Mouse (Mus musculus): Measurements from ENCODE around the gene Faim. TPM values are rescaled to one million over a fixed set of nuclear protein-coding genes. Genes with fewer than 3 reads are reported as not detected.

Faim gene
- polyA plus RNA-seq, 1 experiment = 1.2 TPM

DNA sequence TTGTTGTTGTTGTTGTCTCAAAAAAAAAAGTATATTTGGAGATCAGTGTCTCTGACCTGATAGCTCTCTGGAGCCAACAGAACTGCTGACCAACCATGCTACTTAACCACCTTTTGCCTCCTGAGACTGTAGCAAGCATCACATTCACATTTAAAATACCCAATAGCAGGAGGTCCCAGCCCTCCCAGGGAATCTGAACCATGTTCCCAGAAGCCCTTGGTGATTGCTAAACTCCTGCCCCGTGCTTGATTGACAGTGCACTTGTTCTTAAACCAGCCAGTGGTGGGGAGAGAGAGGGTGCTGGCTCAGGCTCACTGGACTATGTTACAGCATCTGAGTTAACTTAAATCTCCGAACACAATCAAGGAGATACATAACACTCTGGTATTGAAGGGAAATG lies 11.3 kb upstream of the Faim start:
- Histone ChIP-seq H3K36me3 (ENCODE audit: control insufficient read depth, insufficient read depth, low read length) (no peaks in the 10 kb centered on the region), H3K4me3 (ENCODE audit: low read depth, low read length) (no peak overlapping the region), H3K27me3 (ENCODE audit: control insufficient read depth, insufficient read depth, low read length) (peaks cover 35% of the 10 kb centered on the region), H3K4me1 (ENCODE audit: control insufficient read depth, insufficient read depth, insufficient read length, low read length) (0 out of 2 replicates have a peak, but pooled peaks cover 5% of the 10 kb centered on the region), H3K27ac (ENCODE audit: insufficient read depth, low read depth, low read length) (no peak overlapping the region)
- 46% methylated on average over 2 of the region's 2 CpGs for WGBS
- TF ChIP-seq CTCF (IDR thresholded peaks at IDR 0.05; ENCODE audit: extremely low read depth, insufficient read length, insufficient replicate concordance, low read depth, low read length) (no peak), POLR2A (IDR thresholded peaks at IDR 0.05; ENCODE audit: low read depth, low read length) (no peak)

DNA sequence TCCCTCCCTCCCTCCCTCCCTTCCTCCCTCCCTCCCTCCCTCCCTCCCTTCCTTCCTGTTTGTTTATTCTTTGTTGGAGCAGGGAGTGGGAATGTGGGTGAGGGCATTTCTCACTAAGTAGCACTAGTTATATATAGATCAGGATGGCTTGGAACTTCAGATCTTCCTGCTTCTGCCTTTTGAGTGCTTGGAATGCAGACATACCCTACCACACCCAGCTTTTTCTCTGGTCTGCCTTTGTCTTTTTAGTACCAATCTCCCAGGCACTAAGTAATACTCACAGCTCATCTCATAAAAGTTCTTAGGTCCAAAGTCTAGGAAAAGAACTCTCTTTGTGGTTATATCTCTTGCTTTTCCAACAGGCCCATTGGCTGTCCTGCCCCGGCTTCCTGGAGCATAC lies 10.1 kb upstream of the Faim start:
- Histone ChIP-seq H3K27me3 (ENCODE audit: control insufficient read depth, insufficient read depth, low read length) (peaks cover 26% of the 10 kb centered on the region), H3K27ac (ENCODE audit: insufficient read depth, low read depth, low read length) (no peak overlapping the region), H3K36me3 (ENCODE audit: control insufficient read depth, insufficient read depth, low read length) (no peaks in the 10 kb centered on the region), H3K4me1 (ENCODE audit: control insufficient read depth, insufficient read depth, insufficient read length, low read length) (0 out of 2 replicates have a peak, but pooled peaks cover 5% of the 10 kb centered on the region), H3K4me3 (ENCODE audit: low read depth, low read length) (no peak overlapping the region)
- TF ChIP-seq POLR2A (IDR thresholded peaks at IDR 0.05; ENCODE audit: low read depth, low read length) = no peak
- no peak for TF ChIP-seq CTCF (IDR thresholded peaks at IDR 0.05; ENCODE audit: extremely low read depth, insufficient read length, insufficient replicate concordance, low read depth, low read length)
- 30% methylated on average over 1 of the region's 1 CpGs for WGBS

GRCm38 (mm10) chr9:98976520-98976919 lies 9.7 kb upstream of the Faim start:
- peaks cover 28% of the 10 kb centered on the region for H3K27me3 ChIP-seq (ENCODE audit: control insufficient read depth, insufficient read depth, low read length)
- 0 out of 2 replicates have a peak, but pooled peaks cover 5% of the 10 kb centered on the region for H3K4me1 ChIP-seq (ENCODE audit: control insufficient read depth, insufficient read depth, insufficient read length, low read length)
- 38% methylated on average over 5 of the region's 5 CpGs for WGBS
- no peak for TF ChIP-seq POLR2A (IDR thresholded peaks at IDR 0.05; ENCODE audit: low read depth, low read length)
- H3K36me3 ChIP-seq (ENCODE audit: control insufficient read depth, insufficient read depth, low read length) = no peaks in the 10 kb centered on the region
- H3K27ac ChIP-seq (ENCODE audit: insufficient read depth, low read depth, low read length) = no peak overlapping the region
- H3K4me3 ChIP-seq (ENCODE audit: low read depth, low read length) = no peak overlapping the region

DNA sequence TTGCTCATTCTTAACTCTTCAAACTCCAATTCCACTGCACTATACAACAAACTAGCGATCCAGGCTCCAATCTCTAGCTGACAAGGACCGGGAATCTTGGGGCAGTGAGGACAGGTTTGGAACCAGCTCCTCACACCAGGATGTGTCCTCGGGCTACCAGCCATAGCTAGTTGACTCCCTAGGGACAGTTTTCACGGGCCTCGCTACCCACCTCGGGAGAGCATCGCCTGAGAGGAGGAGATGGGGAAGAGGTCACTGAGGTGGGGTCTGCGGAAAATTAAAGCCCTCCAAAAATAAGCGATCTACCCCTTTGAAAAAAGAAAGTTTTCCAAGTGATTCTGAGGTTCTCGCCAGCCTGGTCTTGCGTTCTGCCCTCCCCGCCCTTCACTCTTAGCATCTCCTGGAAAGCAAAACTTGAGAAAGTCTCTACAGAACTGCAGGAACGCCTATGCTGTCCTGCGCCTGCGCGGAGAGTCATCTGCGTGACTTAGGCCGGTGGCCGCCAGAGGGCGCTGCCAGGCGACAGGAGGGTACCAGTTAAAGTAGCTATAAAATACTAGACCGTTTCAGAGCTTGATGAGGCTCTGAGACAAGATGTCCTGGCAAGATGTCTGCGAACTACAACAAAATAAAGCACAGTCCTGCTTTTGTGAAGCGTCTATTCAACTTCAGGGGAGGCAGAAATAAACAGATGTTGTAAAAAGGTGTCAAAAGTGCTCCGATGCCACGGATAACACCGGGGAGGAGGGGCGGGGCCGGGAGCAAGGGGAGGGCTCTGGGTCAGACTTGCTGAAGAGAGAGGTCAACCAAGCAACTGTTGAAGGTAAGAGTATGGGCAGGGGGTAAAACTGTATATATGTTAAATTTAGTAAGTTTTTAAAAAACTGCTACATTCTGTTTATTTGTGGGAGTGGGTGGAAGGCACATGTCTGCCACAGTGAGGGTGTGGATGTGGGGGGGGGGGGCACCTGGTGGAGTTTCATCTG lies 6.4 kb upstream of the Faim start:
- WGBS = 7% methylated on average over 29 of the region's 29 CpGs

GRCm38 (mm10) chr9:98986476-98987096 lies 413 bp downstream of the Faim start:
- Histone ChIP-seq H3K36me3 (ENCODE audit: control insufficient read depth, insufficient read depth, low read length) (no peaks in the 10 kb centered on the region), H3K4me1 (ENCODE audit: control insufficient read depth, insufficient read depth, insufficient read length, low read length) (peaks cover 2% of the 10 kb centered on the region; the same call in 1 of the 2 replicates), H3K27ac (ENCODE audit: insufficient read depth, low read depth, low read length) (no peak overlapping the region), H3K4me3 (ENCODE audit: low read depth, low read length) (peak overlapping the region; percentile 88), H3K27me3 (ENCODE audit: control insufficient read depth, insufficient read depth, low read length) (peaks cover 4% of the 10 kb centered on the region; the same call in 1 of the 2 replicates)
- TF ChIP-seq POLR2A (IDR thresholded peaks at IDR 0.05; ENCODE audit: low read depth, low read length) (no peak), CTCF (IDR thresholded peaks at IDR 0.05; ENCODE audit: extremely low read depth, insufficient read length, insufficient replicate concordance, low read depth, low read length) (no peak)
- under 1% methylated on average over 50 of the region's 50 CpGs for WGBS

More for the DNA sequence above, 6.4 kb upstream of the Faim start:
- Histone ChIP-seq H3K27me3 (ENCODE audit: control insufficient read depth, insufficient read depth, low read length) (peaks cover 14% of the 10 kb centered on the region), H3K36me3 (ENCODE audit: control insufficient read depth, insufficient read depth, low read length) (no peaks in the 10 kb centered on the region), H3K4me3 (ENCODE audit: low read depth, low read length) (no peak overlapping the region), H3K27ac (ENCODE audit: insufficient read depth, low read depth, low read length) (no peak overlapping the region), H3K4me1 (ENCODE audit: control insufficient read depth, insufficient read depth, insufficient read length, low read length) (no peaks in the 10 kb centered on the region)
- no peak for TF ChIP-seq POLR2A (IDR thresholded peaks at IDR 0.05; ENCODE audit: low read depth, low read length)
- peak; percentile 97 for TF ChIP-seq CTCF (IDR thresholded peaks at IDR 0.05; ENCODE audit: extremely low read depth, insufficient read length, insufficient replicate concordance, low read depth, low read length)

DNA sequence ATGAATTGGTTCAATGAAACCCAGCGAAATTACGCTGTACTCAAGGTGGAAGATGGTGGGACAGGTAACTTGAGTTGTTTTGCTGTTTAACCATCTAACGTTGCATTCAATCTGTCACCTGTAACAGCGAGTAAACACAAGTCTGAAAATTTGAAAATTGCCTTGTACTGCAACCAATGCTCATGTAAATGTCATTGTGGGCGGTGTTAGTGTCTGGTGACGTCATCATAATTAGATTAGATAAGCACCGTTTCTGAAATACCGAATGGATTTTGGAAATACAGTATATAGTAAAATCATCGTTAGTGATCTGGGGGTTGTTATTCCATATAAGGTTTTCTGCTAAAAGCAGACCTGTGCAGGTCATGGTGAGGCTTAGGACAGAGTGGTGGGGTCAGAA lies 958 bp downstream of the Faim start:
- H3K4me3 ChIP-seq (ENCODE audit: low read depth, low read length) = no peak overlapping the region
- 17% methylated on average over 9 of the region's 9 CpGs for WGBS

GRCm38 (mm10) chr9:98994103-98994502 lies 7.9 kb downstream of the Faim start:
- Histone ChIP-seq H3K27me3 (ENCODE audit: control insufficient read depth, insufficient read depth, low read length) (no peaks in the 10 kb centered on the region), H3K27ac (ENCODE audit: insufficient read depth, low read depth, low read length) (no peak overlapping the region), H3K4me3 (ENCODE audit: low read depth, low read length) (no peak overlapping the region), H3K36me3 (ENCODE audit: control insufficient read depth, insufficient read depth, low read length) (peaks cover 15% of the 10 kb centered on the region), H3K4me1 (ENCODE audit: control insufficient read depth, insufficient read depth, insufficient read length, low read length) (no peaks in the 10 kb centered on the region)
- WGBS = 89% methylated on average over 4 of the region's 4 CpGs
- TF ChIP-seq CTCF (IDR thresholded peaks at IDR 0.05; ENCODE audit: extremely low read depth, insufficient read length, insufficient replicate concordance, low read depth, low read length) (no peak), POLR2A (IDR thresholded peaks at IDR 0.05; ENCODE audit: low read depth, low read length) (no peak)

More for the DNA sequence above, 958 bp downstream of the Faim start:
- Histone ChIP-seq H3K27ac (ENCODE audit: insufficient read depth, low read depth, low read length) (no peak overlapping the region), H3K36me3 (ENCODE audit: control insufficient read depth, insufficient read depth, low read length) (peaks cover 2% of the 10 kb centered on the region; the same call in 1 of the 2 replicates), H3K27me3 (ENCODE audit: control insufficient read depth, insufficient read depth, low read length) (peaks cover 4% of the 10 kb centered on the region; the same call in 1 of the 2 replicates), H3K4me1 (ENCODE audit: control insufficient read depth, insufficient read depth, insufficient read length, low read length) (peaks cover 2% of the 10 kb centered on the region; the same call in 1 of the 2 replicates)
- no peak for TF ChIP-seq CTCF (IDR thresholded peaks at IDR 0.05; ENCODE audit: extremely low read depth, insufficient read length, insufficient replicate concordance, low read depth, low read length)
- no peak for TF ChIP-seq POLR2A (IDR thresholded peaks at IDR 0.05; ENCODE audit: low read depth, low read length)
